Mouse (Mus musculus) cerebellum, adult 8-10 months (tissue): ENCODE measurements around the gene Atrnl1.
A peak's percentile ranks its signal among the peaks of the same experiment; 100 is the strongest.

ENCODE experiments used
- DNase-seq: peaks from one replicate; pipeline ENCODE4 v3.0.0; 2022

The Atrnl1 gene

DNA sequence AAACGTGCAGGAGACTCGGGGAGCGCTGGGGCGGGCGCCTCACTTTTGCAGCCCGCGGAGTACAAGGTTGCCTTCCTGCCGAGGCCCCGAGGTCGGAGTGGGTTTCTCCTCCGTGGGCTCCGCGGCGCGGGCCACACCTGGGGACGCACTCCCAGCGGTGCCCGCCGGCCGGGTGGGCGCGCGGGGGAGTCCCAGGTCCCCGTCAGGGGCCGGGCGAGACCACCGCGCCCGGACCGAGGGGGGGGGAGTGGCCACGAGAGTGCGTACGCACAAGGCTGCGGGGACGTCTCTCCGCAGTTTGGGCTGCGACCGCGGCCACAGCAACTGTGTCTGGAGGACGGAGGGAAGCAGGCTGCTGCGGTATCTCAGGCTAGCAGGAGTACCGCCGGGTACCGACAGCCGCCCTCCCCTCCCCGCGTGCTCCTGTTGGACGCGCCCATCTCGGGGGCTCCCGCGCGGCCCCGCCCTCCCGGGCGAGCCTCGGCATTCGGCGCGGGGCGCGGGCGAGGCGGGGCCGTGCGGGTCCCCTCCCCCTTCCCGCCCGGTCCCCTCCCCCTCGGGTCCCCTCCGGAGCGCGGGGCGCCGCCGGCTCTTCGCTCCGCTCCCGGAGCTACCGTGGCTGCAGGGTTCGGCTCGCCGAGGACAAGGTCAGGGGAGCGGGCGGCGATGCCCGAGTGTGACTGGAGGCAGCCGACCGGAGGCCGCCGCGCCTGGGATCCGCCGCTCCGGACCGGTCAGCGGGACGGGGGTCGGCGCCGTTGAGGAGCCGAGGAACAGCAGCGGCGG, at the start of gene Atrnl1:
Gene Atrnl1, plus strand, starts transcription at position 559 of the 786 bp plus-strand sequence.
- peak; percentile 42 for DNase-seq

DNA sequence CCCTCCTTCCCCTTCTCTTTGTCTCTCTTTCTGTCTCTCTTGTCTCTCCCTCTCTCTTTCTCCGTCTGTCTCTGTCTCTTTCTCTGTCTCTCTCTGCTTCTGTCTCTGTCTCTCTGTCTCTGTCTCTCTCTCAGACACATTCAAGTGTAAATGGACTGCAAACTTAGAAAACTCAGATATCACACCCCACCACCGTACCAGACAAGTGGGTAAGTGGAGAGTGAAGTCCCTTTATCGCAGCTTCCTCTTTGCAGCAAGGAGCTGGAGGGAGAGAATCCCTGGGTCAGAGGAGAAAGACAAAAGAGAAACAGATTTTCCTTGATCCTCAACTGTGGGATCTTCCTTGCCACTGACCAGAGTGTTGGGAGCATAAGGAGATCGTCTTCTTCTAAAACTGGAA, 49.3 kb upstream of the Atrnl1 start:
- no peak for DNase-seq

DNA sequence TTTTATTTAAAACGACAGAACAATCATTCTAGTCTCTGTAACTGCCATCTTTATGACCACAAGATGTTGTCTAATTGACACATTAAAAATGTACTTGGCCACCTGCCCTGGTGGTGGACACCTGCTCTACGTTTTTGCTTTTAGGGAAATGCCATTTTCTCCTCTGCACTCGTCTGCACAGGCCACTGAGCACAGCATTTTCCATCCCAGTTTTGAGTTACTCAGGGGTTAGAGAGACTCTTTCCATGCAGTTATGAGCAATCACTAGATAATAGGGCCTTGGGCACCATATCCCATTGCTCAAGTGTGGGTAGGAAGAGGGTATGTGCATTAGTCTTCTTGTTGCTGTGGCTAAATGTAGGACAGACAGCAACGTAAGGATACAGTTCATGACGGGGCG, 41.8 kb upstream of the Atrnl1 start:
- DNase-seq, result no peak

DNA sequence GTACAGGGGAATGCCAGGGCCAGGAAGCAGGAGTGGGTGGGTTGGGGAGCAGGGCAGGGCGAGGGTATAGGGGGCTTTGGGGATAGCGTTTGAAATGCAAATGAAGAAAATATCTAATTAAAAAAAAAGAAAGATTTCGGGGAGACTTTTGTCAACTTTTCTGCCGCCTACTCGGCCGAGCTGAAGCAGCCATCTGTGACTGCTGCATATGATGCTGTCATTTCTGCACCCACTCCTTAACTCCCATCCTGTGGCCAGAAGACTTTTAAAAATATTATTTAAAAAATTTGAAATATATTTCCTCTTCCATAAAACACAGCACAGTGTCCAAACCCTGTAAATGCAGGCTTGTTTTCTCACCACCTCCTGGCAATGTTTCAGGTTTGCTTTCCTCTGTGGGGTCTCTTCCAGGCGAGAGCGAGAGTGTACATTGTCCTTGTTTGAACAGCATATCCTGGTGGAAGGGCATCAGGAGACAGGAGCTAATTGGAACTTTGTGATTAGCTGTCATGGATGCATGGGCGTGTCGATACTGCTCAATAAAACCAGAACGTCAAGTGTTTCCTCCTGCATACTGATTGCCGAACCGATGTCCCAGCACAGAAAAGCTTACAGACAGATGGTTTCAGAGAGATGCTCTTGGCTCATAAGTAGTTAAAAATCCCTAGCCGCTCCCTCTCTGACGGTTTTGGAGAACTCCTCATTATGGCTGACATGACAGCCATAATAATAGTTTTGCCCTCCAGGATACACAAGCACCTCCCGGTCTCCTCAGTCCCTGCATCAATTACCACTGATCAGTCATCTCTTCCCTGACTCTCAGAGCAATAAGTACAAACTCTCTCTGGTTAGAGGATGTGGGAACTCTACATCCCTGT, 38.2 kb upstream of the Atrnl1 start:
- DNase-seq, result no peak

DNA sequence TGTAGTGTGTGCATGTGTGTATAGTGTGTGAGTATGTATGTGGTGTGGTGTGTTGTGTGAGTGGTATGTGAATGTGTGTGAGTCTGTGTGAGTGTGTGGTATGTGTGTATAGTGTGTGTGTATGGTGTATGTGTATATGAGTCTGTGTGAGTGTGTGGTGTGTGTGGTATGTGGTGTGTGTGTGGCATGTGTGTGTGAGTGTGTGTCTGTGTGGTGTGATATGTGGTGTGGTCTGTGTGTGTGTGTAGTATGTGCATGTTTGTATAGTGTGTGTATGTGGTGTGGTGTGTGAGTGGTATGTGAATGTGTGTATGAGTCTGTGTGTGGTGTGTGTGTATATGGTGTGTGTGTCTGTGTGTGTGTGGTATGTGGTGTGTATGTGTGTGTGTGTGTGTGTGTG, 37.4 kb upstream of the Atrnl1 start:
- DNase-seq, result no peak

DNA sequence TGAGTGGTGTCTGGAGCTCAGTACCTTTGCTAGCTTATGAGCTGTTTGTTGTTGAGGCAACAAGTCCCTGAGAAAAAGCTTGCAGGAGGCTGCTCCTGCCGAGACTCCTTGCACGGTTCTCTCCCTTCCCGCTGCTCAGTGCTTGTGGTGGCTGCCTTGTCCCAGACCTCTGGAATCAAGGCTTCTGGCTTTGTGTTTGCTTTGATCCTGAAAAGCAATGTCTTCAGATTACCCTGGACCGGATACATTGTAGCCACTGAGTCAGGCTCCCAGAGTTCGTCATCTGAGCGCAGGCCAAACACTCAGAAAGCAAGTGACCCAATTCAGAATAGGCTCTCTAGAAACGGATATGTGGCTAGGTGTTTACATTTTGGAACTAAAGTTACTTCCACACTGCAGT, 35.8 kb upstream of the Atrnl1 start:
- no peak for DNase-seq

DNA sequence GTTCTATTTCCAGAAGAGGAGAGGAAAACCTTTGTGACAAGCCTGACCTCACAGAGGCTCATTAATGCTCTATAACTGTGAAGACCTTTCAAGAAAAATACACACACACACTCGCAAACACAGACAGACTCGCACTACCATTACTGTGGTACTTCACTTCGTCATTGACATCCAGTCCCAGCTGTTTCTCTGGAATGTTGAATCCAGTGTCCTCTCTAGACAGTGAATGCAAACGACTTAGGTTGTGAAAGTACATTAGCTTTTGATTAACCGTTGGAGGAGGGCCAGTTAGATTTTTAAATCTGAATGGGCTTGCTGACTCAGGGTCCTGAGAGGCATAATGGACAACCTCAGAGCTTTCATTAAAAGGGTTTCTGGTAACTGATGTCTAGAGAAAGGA, 34.0 kb upstream of the Atrnl1 start:
- no peak for DNase-seq

DNA sequence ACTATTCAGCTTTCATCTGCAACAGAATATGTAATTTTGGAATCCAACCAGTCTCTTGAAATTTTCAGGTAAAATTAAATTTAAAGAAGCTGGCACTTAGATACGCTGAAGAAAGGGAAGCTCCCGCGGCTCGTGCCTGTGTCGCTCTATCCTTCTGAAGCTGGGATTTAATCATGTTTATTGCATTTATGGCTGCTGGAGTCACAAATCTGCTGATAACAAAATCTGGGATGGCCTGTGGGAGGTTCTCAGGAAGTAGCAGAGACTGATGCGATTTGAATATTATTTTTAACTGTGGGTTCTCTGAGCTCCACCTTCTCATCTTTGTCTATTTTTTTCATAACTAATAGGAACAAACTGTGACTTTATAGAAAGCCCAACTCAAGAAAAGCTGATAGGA, 33.6 kb upstream of the Atrnl1 start:
- no peak for DNase-seq

DNA sequence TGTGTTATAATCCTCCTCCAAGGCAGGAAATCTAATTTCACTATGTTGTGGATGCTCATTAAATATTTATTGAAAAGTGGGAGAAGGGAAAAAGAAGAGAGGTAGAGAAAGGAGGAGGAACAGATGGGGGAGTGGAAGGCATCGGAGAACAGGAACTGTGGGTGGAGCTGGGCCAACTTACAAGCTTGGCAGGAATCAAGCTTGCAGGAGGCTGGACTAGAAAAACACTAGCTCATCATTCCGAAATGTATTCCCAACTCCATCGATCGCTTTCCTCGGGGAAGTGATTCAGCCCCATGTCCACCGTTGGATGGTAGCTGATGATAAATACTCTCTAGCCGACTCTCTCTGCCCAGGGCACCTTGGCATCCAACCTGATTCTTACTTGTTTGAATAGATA, 29.9 kb upstream of the Atrnl1 start:
- no peak for DNase-seq

DNA sequence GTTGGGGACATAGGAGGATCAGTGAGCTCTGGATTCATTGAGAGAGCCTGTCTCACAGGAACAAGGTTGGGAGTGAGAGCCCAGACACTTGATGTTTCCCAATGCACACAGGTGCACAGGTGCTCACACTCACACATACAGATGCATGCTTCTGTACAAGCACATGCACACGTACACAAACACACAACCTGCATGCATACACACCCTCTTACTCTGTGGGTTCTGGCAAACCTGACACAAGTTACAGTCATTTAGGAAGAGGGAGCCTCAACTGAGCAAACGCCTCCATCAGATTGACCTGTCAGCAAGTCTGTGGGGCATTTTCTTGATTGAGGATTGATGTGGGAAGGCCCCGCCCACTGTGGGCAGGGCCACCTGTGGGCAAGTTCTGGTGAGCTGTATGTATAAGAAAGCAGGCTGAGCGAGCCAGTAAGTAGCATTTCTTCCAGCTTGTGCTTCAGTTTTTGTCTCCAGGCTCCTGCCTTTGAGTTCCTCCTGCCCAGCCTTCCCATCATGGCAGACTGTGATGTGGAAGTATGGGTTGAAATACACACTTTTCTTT, 25.5 kb upstream of the Atrnl1 start:
- no peak for DNase-seq

DNA sequence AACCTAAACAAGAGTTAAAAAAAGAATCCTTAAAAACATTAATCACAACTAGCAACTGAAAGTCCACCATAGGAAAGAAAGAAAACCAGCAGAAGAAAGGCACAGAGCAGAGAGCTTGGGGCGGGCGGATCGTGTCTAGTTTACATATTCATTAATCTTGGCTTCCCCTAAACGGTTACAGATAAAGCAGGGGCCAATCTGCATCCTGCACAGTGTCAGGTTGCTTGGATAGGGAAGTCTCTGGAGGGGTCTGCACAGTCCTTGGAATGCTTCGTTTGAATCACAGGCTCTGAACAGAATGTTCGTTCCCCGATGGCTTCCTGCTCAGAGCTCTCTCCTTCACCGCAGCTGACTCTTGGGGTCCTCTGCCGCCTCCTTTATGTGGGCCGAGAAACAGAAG, 24.7 kb upstream of the Atrnl1 start:
- no peak for DNase-seq

DNA sequence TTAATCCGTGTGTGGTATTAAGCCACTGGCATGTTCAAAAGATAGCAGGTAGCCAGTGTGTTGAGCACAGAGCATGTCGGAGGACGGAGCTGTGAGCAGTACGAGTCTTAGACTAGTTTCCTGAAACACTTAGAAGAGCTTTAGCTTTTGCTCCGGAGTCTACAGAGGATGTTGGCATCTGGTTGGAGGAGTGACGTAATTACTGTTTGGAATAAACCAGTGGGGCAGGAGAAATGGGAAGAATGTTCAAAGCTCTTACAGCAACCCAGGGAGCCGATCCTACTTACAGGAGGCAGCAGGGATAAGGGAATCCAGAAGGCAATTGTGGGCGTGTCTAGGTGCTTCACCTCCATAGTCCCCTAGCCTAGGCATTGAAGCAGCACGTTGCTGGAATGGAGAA, 21.3 kb upstream of the Atrnl1 start:
- DNase-seq, result no peak

DNA sequence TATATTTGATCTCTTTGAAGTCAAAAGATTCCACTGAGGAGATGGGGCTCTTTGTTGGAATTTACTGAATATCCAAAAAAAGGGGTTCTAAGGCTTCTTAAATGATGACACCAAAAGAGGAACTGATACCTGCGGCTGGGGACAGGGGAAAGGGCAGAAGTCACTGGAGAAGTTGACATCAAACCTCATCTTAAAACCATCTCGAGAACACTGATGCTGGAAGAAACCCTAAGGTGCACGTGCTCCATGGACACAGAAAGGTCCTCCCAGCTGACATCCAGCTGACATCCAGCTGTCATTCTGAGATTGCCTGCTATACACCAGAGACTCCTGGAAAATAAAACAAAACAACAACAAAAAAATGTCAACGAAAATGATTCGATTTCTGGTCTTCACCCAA, 19.9 kb upstream of the Atrnl1 start:
- no peak for DNase-seq

DNA sequence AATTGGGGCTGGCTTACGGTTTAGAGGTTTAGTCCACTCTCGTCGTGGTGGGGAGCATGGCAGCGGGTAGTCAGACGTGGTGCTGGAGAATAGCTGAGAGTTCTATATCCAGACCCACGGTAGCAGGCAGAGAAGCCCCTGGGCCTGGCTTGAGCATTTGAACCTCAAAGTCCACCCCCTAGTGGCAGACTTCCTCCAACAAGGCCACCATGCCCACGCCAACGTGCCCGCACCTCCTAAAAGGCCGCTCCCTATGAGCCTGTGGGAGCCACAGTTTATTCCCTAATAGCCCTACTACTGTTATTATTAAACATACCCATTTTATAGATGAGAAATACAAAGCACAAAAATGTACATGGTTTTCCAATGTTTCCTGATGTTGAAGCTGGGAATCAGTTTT, 19.2 kb upstream of the Atrnl1 start:
- no peak for DNase-seq

DNA sequence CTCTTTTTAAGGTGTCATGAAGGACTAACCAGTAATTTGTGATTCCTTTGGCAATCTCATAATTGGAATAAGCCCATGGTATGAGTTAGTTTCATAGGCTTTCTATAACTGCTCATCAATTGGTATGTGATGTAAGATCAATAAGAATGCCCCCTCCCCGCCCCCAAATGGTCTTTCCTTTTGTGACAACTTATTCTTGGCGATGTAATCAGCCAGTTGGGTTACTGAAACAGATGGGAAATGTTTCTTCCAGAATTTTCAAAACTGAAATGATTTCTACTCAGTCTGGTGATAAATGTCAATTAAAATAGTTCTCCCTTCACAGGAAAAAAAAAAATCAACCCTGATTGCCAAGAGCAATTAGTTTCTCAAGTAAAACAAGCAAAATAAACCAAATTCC, 18.5 kb upstream of the Atrnl1 start:
- DNase-seq, result no peak

DNA sequence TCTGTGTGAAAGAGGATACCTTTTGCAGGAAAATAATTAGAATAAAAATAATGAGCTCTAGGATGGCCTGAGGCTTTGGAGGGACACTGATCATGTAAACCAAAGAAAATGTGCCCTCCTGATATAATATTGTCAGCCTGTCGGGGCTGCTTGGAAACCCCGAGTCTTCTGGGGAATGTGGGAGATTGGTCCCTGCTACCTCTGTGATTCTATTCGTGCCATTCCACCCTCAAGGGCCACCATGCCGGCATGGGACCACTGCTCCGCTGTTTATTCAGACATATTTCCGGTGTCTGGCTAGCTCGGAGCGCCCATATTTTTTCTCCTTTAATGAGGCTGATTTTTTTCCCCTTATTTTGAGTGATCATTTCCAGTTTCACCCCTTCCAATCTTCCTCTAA, 11.7 kb upstream of the Atrnl1 start:
- no peak for DNase-seq

DNA sequence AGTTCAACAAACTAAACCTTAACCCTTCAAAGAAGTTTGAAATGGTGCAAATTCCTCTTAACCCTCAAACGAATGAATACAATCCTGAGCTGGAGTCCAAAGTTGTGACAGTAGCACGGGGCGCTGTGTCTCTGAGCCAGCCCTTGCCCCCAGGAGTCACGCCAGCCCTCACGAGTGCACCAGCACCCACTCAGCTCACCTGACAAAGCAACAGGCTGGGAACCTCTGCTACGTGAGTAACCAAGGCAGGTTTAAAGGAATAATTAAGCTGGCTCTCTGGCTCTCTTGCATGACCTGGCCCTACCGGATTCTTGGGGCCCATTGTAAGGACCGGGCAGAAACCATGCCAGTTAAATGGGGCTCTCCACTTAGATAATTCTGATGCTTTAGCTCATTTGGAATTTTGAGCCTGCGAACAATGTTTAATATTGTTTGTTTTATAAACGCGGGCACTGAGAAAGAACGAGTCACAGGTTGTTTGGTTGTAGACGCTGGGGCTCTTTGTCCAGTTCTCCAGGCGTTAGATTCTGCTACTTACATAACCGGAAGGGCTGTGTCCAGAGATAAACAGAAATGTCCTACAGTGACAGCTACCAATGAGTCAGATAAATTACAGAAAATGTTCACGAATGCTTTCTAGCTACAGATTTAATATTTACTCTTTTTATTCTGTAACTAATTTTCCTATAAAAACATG, 10.5 kb upstream of the Atrnl1 start:
- no peak for DNase-seq

DNA sequence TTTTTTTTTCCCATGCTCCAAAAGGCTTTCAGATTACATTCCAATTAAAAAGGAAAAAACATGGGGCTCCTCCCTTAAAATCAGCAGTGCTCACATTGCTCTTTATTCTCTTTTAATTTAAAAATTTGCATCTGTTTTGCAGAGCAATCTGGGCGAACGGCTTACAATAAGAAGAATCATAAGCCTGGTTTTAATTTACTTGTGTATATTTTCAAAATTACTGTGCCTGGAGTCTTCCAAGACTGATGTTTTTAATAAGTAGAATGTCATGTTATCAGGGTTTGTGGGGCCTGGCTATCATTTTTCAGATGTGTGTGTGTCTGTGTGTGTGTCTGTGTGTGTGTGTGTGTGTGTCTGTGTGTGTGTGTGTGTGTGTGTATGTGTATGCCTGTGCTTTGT, 9.9 kb upstream of the Atrnl1 start:
- DNase-seq, result no peak

DNA sequence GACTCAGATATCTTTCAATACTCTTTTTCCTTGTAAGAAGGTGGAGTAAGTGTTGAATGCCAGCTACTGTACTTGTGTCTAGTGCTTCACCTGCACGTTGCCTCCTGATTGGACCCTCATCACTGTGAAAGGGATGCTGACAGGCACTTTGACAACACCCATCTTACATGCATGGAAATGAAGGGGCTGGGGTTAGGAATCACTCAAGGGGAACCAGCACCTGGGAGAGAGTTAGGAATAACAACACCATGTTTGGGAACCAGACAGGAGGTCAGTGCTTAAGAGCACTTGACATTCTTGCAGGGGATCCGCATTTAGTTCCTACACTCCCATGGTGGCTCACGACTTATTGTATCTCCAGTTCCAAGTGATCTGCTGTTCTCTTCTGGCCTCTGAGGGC, 7.2 kb upstream of the Atrnl1 start:
- DNase-seq, result no peak

DNA sequence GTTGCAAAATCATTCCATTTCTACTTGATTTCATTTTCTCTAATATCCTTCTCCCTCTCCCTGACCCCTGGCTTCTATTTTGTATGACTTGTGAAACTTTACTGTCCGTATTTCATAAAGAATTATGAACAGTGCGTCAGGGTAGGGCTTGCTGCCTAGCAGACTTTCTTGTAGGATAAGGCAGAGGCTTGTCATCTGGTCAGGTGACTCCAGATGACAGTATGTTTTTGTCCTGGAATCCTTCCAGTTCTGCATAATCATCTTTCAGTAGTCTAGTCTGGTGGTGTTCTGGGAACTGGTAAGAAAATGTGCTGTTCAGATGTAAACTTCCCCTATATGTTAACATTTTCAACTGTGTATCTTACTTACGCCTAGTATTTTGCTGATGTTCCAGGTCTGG, 4.9 kb upstream of the Atrnl1 start:
- DNase-seq, result no peak

DNA sequence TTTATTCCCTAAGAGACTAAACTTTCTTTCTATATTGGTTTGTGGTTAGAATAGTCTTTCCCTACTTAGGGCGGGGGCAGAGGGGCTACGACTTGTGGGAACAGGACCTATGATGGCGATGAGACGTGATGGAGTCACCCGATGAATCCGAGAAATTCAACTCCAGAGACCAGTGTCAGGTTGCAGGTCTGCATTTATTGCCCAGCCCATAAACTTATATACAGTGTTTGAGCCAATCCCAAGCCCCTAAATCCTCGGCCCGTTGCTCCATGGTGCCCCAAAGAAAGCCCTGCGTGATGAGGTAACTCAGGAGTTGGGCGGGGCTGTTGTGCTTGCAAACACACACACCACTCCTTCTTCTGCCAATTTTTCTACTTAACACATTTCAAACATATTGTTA, 4.5 kb upstream of the Atrnl1 start:
- no peak for DNase-seq

DNA sequence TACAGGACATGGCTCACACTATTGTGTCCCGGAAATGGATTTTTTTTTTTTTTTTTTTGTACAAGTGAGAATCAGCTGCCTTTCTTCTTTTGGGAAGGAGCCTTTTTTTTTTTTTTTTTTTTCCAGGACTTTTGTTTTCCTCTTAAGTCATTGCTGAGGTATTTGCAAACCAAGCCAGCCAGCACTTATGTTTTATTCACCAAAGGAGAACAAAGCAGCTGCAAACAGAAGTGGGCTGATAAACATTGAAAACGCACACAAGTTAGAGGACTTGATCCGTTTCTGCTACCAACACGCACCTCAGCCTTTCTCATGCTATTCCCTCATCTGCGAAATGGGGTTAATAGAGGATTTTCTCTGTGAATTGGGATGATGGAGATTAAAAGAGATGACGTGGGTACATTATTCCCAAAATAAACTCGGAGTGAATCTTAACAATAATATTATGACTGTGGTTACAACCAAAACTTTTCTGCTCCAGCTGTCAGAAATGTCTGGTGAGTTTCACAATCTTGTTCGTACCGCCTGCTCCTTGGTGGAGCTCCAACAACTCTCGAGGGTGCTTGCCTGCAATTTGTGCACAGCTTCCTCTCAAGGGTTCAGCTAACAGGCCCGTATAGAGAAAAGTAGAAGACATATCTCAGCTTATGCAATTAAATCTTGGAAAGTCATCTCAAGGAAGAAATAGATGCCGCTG, 1.3 kb upstream of the Atrnl1 start:
- no peak for DNase-seq

DNA sequence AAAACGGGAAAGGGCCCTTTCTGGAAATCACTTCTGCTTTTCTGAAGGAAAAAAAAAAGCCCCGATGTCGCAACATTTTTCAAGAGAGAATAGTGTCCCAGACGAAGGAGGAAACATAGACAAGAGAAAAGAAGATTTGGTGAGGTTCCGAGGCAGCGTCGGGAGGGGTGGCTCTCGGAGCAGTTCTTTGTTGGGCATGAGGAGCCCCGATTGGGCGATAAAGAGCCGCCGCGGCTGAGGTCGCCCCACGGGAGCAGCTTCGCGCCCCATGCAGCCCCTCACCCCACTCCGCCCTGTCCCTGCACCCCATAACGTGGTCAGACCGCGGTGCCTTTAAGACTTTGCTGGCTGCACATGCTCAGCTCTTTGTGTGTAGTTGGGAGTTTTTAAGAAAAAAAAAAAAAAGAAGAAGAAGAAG, 767 bp upstream of the Atrnl1 start:
- no peak for DNase-seq
